ENCODE assay signal across 8 mouse cellular contexts in genomic region chr4:116788956-116789355, GRCm38 (mm10). TPM values are rescaled to one million over a fixed set of nuclear protein-coding genes. Genes with fewer than 3 reads are reported as not detected.
DNase-seq lines count a peak whose midpoint lies in the region; ATAC-seq lines count a peak whose summit lies in the region.

No protein-coding gene starts in this region.

- no peak overlapping the region for H3K9ac ChIP-seq in liver, embryonic 11.5 days (ENCODE audit: low read depth, low read length)

- DNase-seq in CD4-positive helper T cell, adult 2 months (ENCODE audit: low read depth, low spot score) = peak; percentile 82
- DNase-seq in adrenal gland, adult 2 months = peak; percentile 78
- DNase-seq in embryo, embryonic 10.5 days (ENCODE audit: low spot score) = peak; percentile 95
- DNase-seq in gastrocnemius, postnatal 4 days (ENCODE audit: low spot score in 2 of 2) = peak; percentile 61 to 81
- peak; percentile 89 for DNase-seq in kidney, postnatal 14 days
- DNase-seq in liver, embryonic 11.5 days (ENCODE audit: low spot score) = peak; percentile 47
- peak; percentile 92 for DNase-seq in naive thymus-derived CD4-positive, alpha-beta T cell, adult 2 months (ENCODE audit: low read depth)
- peak; percentile 90 for DNase-seq in splenic B cell, adult 2 months (ENCODE audit: low read depth, low spot score)

- H3K27ac ChIP-seq in liver, embryonic 11.5 days (ENCODE audit: low read depth, low read length) = peak overlapping the region; percentile 25; the same call in 1 of the 2 replicates

- no peaks in the 10 kb centered on the region; the same call in 1 of the 2 replicates for H3K36me3 ChIP-seq in liver, embryonic 11.5 days (ENCODE audit: control insufficient read depth, insufficient read depth, low read length)
- peaks cover 2% of the 10 kb centered on the region; the same call in 1 of the 2 replicates for H3K36me3 ChIP-seq in splenic B cell, adult 2 months (ENCODE audit: control insufficient read depth, insufficient read depth, low read length, poor library complexity, severe bottlenecking)

- no peaks in the 10 kb centered on the region for H3K9me3 ChIP-seq in liver, embryonic 11.5 days (ENCODE audit: control insufficient read depth, low read length)

- H3K4me2 ChIP-seq in liver, embryonic 11.5 days = no peak overlapping the region

- no peaks in the 10 kb centered on the region; the same call in 1 of the 2 replicates for H3K4me1 ChIP-seq in liver, embryonic 11.5 days (replicated peaks; ENCODE audit: control insufficient read depth, insufficient read depth, low read length)

- no peaks in the 10 kb centered on the region for H3K27me3 ChIP-seq in liver, embryonic 11.5 days (replicated peaks; ENCODE audit: control insufficient read depth, insufficient read depth, low read length)
- H3K27me3 ChIP-seq in splenic B cell, adult 2 months (ENCODE audit: control insufficient read depth, insufficient read depth, low read length, poor library complexity, severe bottlenecking) = no peaks in the 10 kb centered on the region

- H3K4me3 ChIP-seq in liver, embryonic 11.5 days (ENCODE audit: low read depth, low read length) = no peak overlapping the region

- 0 out of 2 replicates have a peak, but pooled peaks have one; percentile 45 for ATAC-seq in liver, embryonic 11.5 days (replicated peaks; ENCODE audit: low FRiP score)

- WGBS in liver, embryonic 11.5 days = 13% methylated on average over 3 of the region's 3 CpGs

RNA-seq across cellular contexts. Expression of gene Toe1, which starts 18.5 kb away (rescaled TPM):
- 10 to 100 TPM; 13.1 to 16.1 TPM for total RNA-seq in adrenal gland, adult 2 months (2021)
- 14.2 and 14.3 TPM in 2 replicates for polyA plus RNA-seq in adrenal gland, adult 2 months (2012; rRNA removed)
- total RNA-seq in gastrocnemius, postnatal 4 days (2021) = 10 to 100 TPM; 15.2 to 15.9 TPM
- 33.0 and 34.2 TPM in 2 replicates for polyA plus RNA-seq in liver, embryonic 11.5 days (2014; fragmentation: Nextera tagmentation; extraction: Ambion mirVana)

RNA-seq across cellular contexts. Expression of gene Mutyh, which starts 18.6 kb away (rescaled TPM):
- 1 to 10 TPM; 3.0 to 7.8 TPM for total RNA-seq in adrenal gland, adult 2 months (2021)
- polyA plus RNA-seq in adrenal gland, adult 2 months (2012; rRNA removed) = 17.5 and 19.6 TPM in 2 replicates
- 1 to 10 TPM; 3.9 to 5.5 TPM for total RNA-seq in gastrocnemius, postnatal 4 days (2021)
- 9.3 and 11.1 TPM in 2 replicates for polyA plus RNA-seq in liver, embryonic 11.5 days (2014; fragmentation: Nextera tagmentation; extraction: Ambion mirVana)

RNA-seq across cellular contexts. Expression of gene Hpdl, which starts 32.6 kb away (rescaled TPM):
- 1 to 10 TPM; 2.4 to 4.2 TPM for total RNA-seq in adrenal gland, adult 2 months (2021)
- polyA plus RNA-seq in adrenal gland, adult 2 months (2012; rRNA removed) = 7.7 and 8.9 TPM in 2 replicates
- total RNA-seq in gastrocnemius, postnatal 4 days (2021) = 1 to 10 TPM in 1 of 2 experiments, under 1 TPM in 1; 0.57 to 1.1 TPM
- polyA plus RNA-seq in liver, embryonic 11.5 days (2014; fragmentation: Nextera tagmentation; extraction: Ambion mirVana) = 1.2 and 1.4 TPM in 2 replicates
